Mouse (Mus musculus): ENCODE data around the gene Zfp639.

Zfp639 gene

GRCm38 (mm10) chr3:32506366-32507225 is 3.5 kb upstream of the Zfp639 start:
- no peak for DNase-seq

- peak; percentile 62 for DNase-seq
These were observed 1.3 kb upstream of the Zfp639 start for GRCm38 (mm10) chr3:32508666-32509324.

- peak; percentile 93 for DNase-seq
These were observed 524 bp downstream of the Zfp639 start for GRCm38 (mm10) chr3:32510375-32511190.

- no peak for DNase-seq
These were observed 1.1 kb downstream of the Zfp639 start for GRCm38 (mm10) chr3:32511191-32511550.

GRCm38 (mm10) chr3:32512686-32513284 is 2.7 kb downstream of the Zfp639 start:
- no peak for DNase-seq

- no peak for DNase-seq
These were observed 3.5 kb downstream of the Zfp639 start for GRCm38 (mm10) chr3:32513528-32513927.

GRCm38 (mm10) chr3:32527181-32527580 is 17.1 kb downstream of the Zfp639 start:
- no peak for DNase-seq

- DNase-seq: peak; percentile 85
These were observed 19.3 kb downstream of the Zfp639 start, which contains the start of gene Mfn1 for GRCm38 (mm10) chr3:32529303-32529898. TSS of gene Mfn1 (plus strand) at chr3:32529465.

GRCm38 (mm10) chr3:32530041-32530440 is 20.0 kb downstream of the Zfp639 start:
- DNase-seq: no peak

GRCm38 (mm10) chr3:32535692-32536091 is 25.6 kb downstream of the Zfp639 start:
- DNase-seq: no peak

GRCm38 (mm10) chr3:32537556-32537955 is 27.5 kb downstream of the Zfp639 start:
- no peak for DNase-seq

- DNase-seq: no peak
These were observed 28.0 kb downstream of the Zfp639 start for GRCm38 (mm10) chr3:32538091-32538490.

- peak; percentile 22 for DNase-seq
These were observed 43.0 kb downstream of the Zfp639 start for GRCm38 (mm10) chr3:32553061-32553460.

GRCm38 (mm10) chr3:32563401-32563800 is 53.3 kb downstream of the Zfp639 start:
- no peak for DNase-seq

Measured in right cerebral cortex, postnatal 14 days (tissue).